Mouse (Mus musculus): ENCODE measurements around the gene Rab11fip3. TPM values are rescaled to one million over a fixed set of nuclear protein-coding genes. Genes with fewer than 3 reads are reported as not detected.

The Rab11fip3 gene
- polyA plus RNA-seq, 1 experiment = 82.9 TPM

DNA sequence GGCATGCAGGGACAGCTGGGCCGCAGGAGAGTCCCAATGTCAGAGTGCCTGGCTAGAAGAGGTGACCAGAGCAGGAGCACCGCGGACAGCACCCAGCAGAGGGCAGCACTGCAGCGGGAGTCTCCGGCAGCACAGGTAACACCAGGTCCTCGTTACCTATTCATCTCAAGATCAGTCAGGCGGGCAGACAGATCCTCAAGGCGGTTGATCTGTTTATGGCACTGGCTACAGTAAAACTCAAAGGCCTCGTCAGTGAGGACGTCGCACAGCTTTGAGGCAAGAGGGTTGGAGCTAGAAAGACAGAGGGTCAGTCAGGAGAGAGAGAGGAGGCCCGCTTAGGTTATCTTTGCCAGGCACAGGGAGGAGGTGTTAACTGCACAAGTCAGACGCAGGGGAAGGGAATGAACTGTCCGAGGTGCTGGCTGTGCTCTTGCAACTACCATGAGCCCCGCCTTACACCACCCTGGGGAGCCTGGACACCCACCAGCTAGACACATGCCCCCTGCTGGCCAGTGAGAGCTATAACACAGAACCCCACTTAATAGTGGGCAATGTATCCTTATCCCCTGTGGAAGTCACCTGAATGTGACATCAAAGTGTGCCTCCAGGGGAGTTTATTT lies 57.4 kb downstream of the Rab11fip3 start:
- no peaks in the 10 kb centered on the region for H3K27me3 ChIP-seq (ENCODE audit: control insufficient read depth, insufficient read depth, low read length)
- H3K27ac ChIP-seq (ENCODE audit: insufficient read depth, low read length) = peak overlapping the region; percentile 58; the same call in 1 of the 2 replicates
- TF ChIP-seq POLR2A (IDR thresholded peaks at IDR 0.05; ENCODE audit: borderline replicate concordance, insufficient read depth, low read length) = peak; percentile 32; the same call in 1 of the 2 replicates
- TF ChIP-seq CTCF (IDR thresholded peaks at IDR 0.05; ENCODE audit: borderline replicate concordance, insufficient read depth, low read depth, low read length) = peak; percentile 93
- peak overlapping the region; percentile 48 for H3K4me3 ChIP-seq (replicated peaks; ENCODE audit: insufficient read depth, low read depth, low read length)
- peaks cover 4% of the 10 kb centered on the region for H3K4me1 ChIP-seq (ENCODE audit: control insufficient read depth, insufficient read depth, low read length)
- DNase-seq = peak; percentile 91 to 95
- 5% methylated on average over 15 of the region's 15 CpGs for WGBS

DNA sequence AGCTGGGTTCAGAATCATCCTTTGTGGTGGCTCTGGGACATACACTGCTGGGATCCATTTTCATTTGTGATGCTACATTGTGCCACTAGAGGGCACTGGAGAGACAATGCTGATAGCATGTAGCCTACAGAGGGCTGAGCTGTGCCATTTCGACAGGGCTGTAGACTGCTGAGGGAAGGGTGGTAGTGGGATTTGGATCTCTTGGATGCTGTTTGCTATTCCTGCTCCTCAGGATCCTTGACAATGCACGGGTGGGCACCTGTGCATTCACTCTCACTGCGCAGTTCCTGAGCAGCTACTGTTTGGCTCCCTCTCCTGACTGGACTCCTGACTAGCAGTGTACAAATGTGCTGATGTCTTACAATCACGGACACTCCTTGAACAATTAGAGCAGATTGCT lies 59.8 kb downstream of the Rab11fip3 start:
- Histone ChIP-seq H3K4me3 (replicated peaks; ENCODE audit: insufficient read depth, low read depth, low read length) (no peak overlapping the region), H3K4me1 (ENCODE audit: control insufficient read depth, insufficient read depth, low read length) (peaks cover 4% of the 10 kb centered on the region), H3K27ac (ENCODE audit: insufficient read depth, low read length) (no peak overlapping the region), H3K27me3 (ENCODE audit: control insufficient read depth, insufficient read depth, low read length) (no peaks in the 10 kb centered on the region)
- TF ChIP-seq POLR2A (IDR thresholded peaks at IDR 0.05; ENCODE audit: borderline replicate concordance, insufficient read depth, low read length) (no peak), CTCF (IDR thresholded peaks at IDR 0.05; ENCODE audit: borderline replicate concordance, insufficient read depth, low read depth, low read length) (peak; percentile 94)
- peak; percentile 82 to 83 for DNase-seq
- 22% methylated on average over 4 of the region's 4 CpGs for WGBS

DNA sequence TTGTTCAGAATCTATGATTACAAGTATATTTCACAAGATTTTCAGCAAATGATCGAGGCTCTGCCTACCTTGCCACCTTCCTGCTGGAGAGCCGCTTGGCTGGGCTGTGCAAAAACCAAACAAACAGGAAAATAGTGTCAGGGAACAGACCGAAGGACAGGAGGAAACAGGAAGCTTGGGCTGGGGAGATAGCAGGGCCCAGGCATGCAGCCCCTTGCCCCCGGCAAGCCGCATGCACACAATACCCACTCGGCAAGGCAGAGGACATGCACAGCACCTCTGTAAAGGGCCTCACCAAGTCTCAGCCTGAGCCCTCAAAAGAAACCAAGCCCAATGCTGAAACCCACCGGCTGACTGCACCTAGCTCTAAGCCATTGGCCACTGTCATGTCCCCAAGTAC lies 60.6 kb downstream of the Rab11fip3 start:
- Histone ChIP-seq H3K4me1 (ENCODE audit: control insufficient read depth, insufficient read depth, low read length) (peaks cover 4% of the 10 kb centered on the region), H3K4me3 (replicated peaks; ENCODE audit: insufficient read depth, low read depth, low read length) (no peak overlapping the region), H3K27ac (ENCODE audit: insufficient read depth, low read length) (no peak overlapping the region), H3K27me3 (ENCODE audit: control insufficient read depth, insufficient read depth, low read length) (no peaks in the 10 kb centered on the region)
- no peak for DNase-seq
- 92% methylated on average over 7 of the region's 7 CpGs for WGBS
- no peak for TF ChIP-seq CTCF (IDR thresholded peaks at IDR 0.05; ENCODE audit: borderline replicate concordance, insufficient read depth, low read depth, low read length)
- TF ChIP-seq POLR2A (IDR thresholded peaks at IDR 0.05; ENCODE audit: borderline replicate concordance, insufficient read depth, low read length) = no peak

- no peaks in the 10 kb centered on the region for H3K27me3 ChIP-seq (ENCODE audit: control insufficient read depth, insufficient read depth, low read length)
- DNase-seq = no peak
Measured at GRCm38 (mm10) chr17:26008331-26008730, 61.0 kb downstream of the Rab11fip3 start.

GRCm38 (mm10) chr17:26007646-26008045 lies 61.7 kb downstream of the Rab11fip3 start:
- Histone ChIP-seq H3K27ac (ENCODE audit: insufficient read depth, low read length) (no peak overlapping the region), H3K27me3 (ENCODE audit: control insufficient read depth, insufficient read depth, low read length) (no peaks in the 10 kb centered on the region), H3K4me3 (replicated peaks; ENCODE audit: insufficient read depth, low read depth, low read length) (no peak overlapping the region), H3K4me1 (ENCODE audit: control insufficient read depth, insufficient read depth, low read length) (peaks cover 4% of the 10 kb centered on the region)
- no peak for DNase-seq
- TF ChIP-seq CTCF (IDR thresholded peaks at IDR 0.05; ENCODE audit: borderline replicate concordance, insufficient read depth, low read depth, low read length) = no peak
- no peak for TF ChIP-seq POLR2A (IDR thresholded peaks at IDR 0.05; ENCODE audit: borderline replicate concordance, insufficient read depth, low read length)
- 79% methylated on average over 2 of the region's 2 CpGs for WGBS

More at GRCm38 (mm10) chr17:26008331-26008730, 61.0 kb downstream of the Rab11fip3 start:
- no peak overlapping the region for H3K27ac ChIP-seq (ENCODE audit: insufficient read depth, low read length)
- H3K4me1 ChIP-seq (ENCODE audit: control insufficient read depth, insufficient read depth, low read length) = peaks cover 4% of the 10 kb centered on the region
- TF ChIP-seq POLR2A (IDR thresholded peaks at IDR 0.05; ENCODE audit: borderline replicate concordance, insufficient read depth, low read length) (no peak), CTCF (IDR thresholded peaks at IDR 0.05; ENCODE audit: borderline replicate concordance, insufficient read depth, low read depth, low read length) (no peak)
- H3K4me3 ChIP-seq (replicated peaks; ENCODE audit: insufficient read depth, low read depth, low read length) = no peak overlapping the region

DNA sequence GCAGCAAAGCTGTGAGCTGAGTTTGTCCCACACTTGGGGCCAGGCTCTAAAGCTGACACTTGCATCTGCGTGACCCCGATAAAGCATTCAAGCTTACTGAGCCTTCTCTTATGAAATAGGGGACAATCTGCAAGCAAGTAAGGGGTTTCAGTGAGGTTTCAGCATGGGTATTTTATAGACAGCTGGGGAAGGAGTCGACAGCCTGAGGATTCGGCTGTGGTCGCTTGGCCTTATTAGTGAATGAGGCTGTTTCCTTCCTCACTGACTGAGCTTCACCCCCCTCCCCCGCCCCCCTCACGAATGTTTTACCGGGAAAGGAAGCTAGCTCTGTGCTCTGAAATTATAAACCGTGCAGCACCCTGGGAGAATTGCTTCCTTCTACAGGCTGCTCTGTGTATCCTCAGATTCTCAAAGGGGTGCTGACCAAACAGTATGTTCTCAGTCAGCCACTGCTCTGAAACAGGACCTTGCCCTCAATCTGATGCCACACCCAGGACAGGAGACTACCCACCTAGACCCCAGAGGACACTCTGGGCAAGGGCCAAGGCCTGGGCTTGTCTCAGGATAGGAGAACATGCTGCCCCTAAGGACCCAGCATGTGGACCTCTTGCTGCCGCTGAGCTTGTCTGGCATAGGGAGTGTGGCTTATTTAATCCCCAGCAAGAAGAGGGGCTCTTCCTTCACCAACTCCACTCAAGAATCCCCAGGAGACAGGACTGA lies 63.5 kb downstream of the Rab11fip3 start:
- Histone ChIP-seq H3K4me1 (ENCODE audit: control insufficient read depth, insufficient read depth, low read length) (no peaks in the 10 kb centered on the region; the same call in 1 of the 2 replicates), H3K27ac (ENCODE audit: insufficient read depth, low read length) (no peak overlapping the region), H3K27me3 (ENCODE audit: control insufficient read depth, insufficient read depth, low read length) (no peaks in the 10 kb centered on the region), H3K4me3 (replicated peaks; ENCODE audit: insufficient read depth, low read depth, low read length) (no peak overlapping the region)
- no peak for DNase-seq
- WGBS = 84% methylated on average over 10 of the region's 10 CpGs
- TF ChIP-seq POLR2A (IDR thresholded peaks at IDR 0.05; ENCODE audit: borderline replicate concordance, insufficient read depth, low read length) = no peak
- TF ChIP-seq CTCF (IDR thresholded peaks at IDR 0.05; ENCODE audit: borderline replicate concordance, insufficient read depth, low read depth, low read length) = no peak

DNA sequence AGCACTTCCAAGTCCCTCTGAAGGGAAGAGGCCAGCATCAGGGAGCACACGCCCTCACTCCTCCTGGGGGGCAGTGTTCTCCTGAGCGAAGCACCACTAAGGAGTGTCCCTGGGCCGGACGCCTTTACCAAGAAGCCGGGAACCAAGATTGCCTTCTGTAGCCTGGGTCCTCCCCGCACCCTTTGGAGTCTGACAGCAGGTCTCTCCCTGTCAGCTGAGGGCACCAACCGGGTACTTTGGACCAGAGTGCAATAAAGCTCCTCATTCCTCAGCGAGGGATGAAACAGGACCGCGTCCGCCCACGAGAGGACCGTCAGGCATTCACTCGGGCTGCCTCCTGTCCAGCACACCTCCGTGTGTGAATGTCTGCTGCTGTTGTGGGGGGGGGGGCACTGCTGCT lies 64.6 kb downstream of the Rab11fip3 start:
- Histone ChIP-seq H3K4me3 (replicated peaks; ENCODE audit: insufficient read depth, low read depth, low read length) (no peak overlapping the region), H3K27me3 (ENCODE audit: control insufficient read depth, insufficient read depth, low read length) (no peaks in the 10 kb centered on the region), H3K4me1 (ENCODE audit: control insufficient read depth, insufficient read depth, low read length) (no peaks in the 10 kb centered on the region; the same call in 1 of the 2 replicates), H3K27ac (ENCODE audit: insufficient read depth, low read length) (no peak overlapping the region)
- DNase-seq = no peak
- WGBS = 89% methylated on average over 15 of the region's 15 CpGs
- TF ChIP-seq CTCF (IDR thresholded peaks at IDR 0.05; ENCODE audit: borderline replicate concordance, insufficient read depth, low read depth, low read length) = no peak
- no peak for TF ChIP-seq POLR2A (IDR thresholded peaks at IDR 0.05; ENCODE audit: borderline replicate concordance, insufficient read depth, low read length)

DNA sequence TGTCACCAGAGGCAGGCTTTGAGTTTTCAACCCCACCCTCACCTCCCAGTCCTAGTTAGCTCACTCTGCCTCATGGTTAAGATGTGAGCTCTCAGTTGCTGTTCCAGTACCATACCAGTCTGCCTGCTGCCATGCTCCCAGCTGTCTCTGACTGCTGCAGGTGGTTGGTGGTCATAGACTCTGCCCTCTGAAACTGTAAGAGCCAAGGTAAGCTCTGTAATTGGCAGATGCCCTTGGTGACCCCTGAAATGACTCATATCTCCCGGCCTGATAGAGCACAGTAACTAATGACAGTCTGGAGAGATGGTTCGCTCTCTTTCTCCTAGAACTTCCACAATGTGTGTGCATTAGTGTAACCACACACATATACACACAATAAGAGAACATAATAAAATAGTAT lies 65.5 kb downstream of the Rab11fip3 start:
- no peaks in the 10 kb centered on the region for H3K4me1 ChIP-seq (ENCODE audit: control insufficient read depth, insufficient read depth, low read length)
- 91% methylated on average over 2 of the region's 2 CpGs for WGBS
- TF ChIP-seq CTCF (IDR thresholded peaks at IDR 0.05; ENCODE audit: borderline replicate concordance, insufficient read depth, low read depth, low read length) (no peak), POLR2A (IDR thresholded peaks at IDR 0.05; ENCODE audit: borderline replicate concordance, insufficient read depth, low read length) (no peak)
- H3K27me3 ChIP-seq (ENCODE audit: control insufficient read depth, insufficient read depth, low read length) = no peaks in the 10 kb centered on the region
- H3K27ac ChIP-seq (ENCODE audit: insufficient read depth, low read length) = no peak overlapping the region
- no peak for DNase-seq
- no peak overlapping the region for H3K4me3 ChIP-seq (replicated peaks; ENCODE audit: insufficient read depth, low read depth, low read length)
